Mouse (Mus musculus) heart, embryonic 14.5 days (tissue): ENCODE results near the gene Gcdh. TPM values are rescaled to one million over a fixed set of nuclear protein-coding genes. Genes with fewer than 3 reads are reported as not detected.
"Not testable (repeated sequence)": the region's sequence is repeated elsewhere in the genome, so short reads cannot be mapped to it uniquely, and the experiment has no call there.

Source experiments
- ATAC-seq: fragments of 200-750 bp; cut with Nextera tagmentation; 2 replicates; pipeline ENCODE4 v1.8.0; 2017; ENCODE audit warnings: low read depth, moderate TSS enrichment; ENCODE audit not compliant: insufficient number of reproducible peaks, insufficient read depth, low FRiP score
- H3K27ac ChIP-seq, 2 experiments: fragments of 200-500 bp in 1 of 2; fragments of 300-500 bp in 1 of 2; sonication (generic) in 1 of 2; replicated peaks in 1 of 2; 2 replicates each; pipeline ENCODE4 v1.5.1; 2012 to 2014; ENCODE audit warnings: low read depth in 2 of 2, low read length in 2 of 2, control low read depth in 1 of 2, mild to moderate bottlenecking in 1 of 2, mixed read lengths in 1 of 2; ENCODE audit not compliant: control insufficient read depth in 1 of 2, insufficient read depth in 1 of 2
- H3K27me3 ChIP-seq: fragments of 300-500 bp; sonication (generic); 2 replicates; pipeline ENCODE4 v1.6.1; 2014; ENCODE audit warnings: mild to moderate bottlenecking, low read length, control low read depth; ENCODE audit not compliant: control insufficient read depth, insufficient read depth
- H3K36me3 ChIP-seq: fragments of 300-500 bp; sonication (generic); 2 replicates; pipeline ENCODE4 v1.6.1; 2014; ENCODE audit warnings: mild to moderate bottlenecking, control low read depth, low read length, mixed read lengths; ENCODE audit not compliant: control insufficient read depth, insufficient read depth
- H3K4me1 ChIP-seq, 2 experiments: fragments of 200-500 bp in 1 of 2; fragments of 300-500 bp in 1 of 2; sonication (generic) in 1 of 2; 2 replicates each; pipeline ENCODE4 v1.6.1; 2012 to 2014; ENCODE audit warnings: low read length in 2 of 2, control low read depth in 1 of 2, mixed read lengths in 1 of 2; ENCODE audit not compliant: control insufficient read depth in 2 of 2, insufficient read depth in 2 of 2
- H3K4me2 ChIP-seq: fragments of 300-500 bp; sonication (generic); 2 replicates; pipeline ENCODE4 v1.6.1; 2014; ENCODE audit warnings: mild to moderate bottlenecking, low read length
- H3K4me3 ChIP-seq, 2 experiments: fragments of 200-500 bp in 1 of 2; fragments of 300-500 bp in 1 of 2; sonication (generic) in 1 of 2; 2 replicates each; pipeline ENCODE4 v1.5.1; 2012 to 2014; ENCODE audit warnings: low read length in 2 of 2, mild to moderate bottlenecking in 2 of 2, control low read depth in 1 of 2, low read depth in 1 of 2, moderate library complexity in 1 of 2; ENCODE audit not compliant: control insufficient read depth in 1 of 2, insufficient read depth in 1 of 2
- H3K9ac ChIP-seq: fragments of 300-500 bp; sonication (generic); 2 replicates; pipeline ENCODE4 v1.6.1; 2014; ENCODE audit warnings: mild to moderate bottlenecking, low read length
- H3K9me3 ChIP-seq: fragments of 300-500 bp; sonication (generic); 2 replicates; pipeline ENCODE4 v1.6.1; 2016; ENCODE audit warnings: low read length, control low read depth; ENCODE audit not compliant: control insufficient read depth
- WGBS: fragments of 180-500 bp; shearing (Covaris S2); extraction: QIAGEN DNeasy Blood & Tissue Kit; methylation state at CpG from one replicate; pipeline ENCODE4 v1.1.7; 2014; 5-methylcytosine and 5-hydroxymethylcytosine counted together
- polyA plus RNA-seq: library from polyadenylated mRNA; unstranded; fragments of >200 nt; fragmentation: Nextera tagmentation; extraction: Ambion mirVana; gene quantifications from 2 replicates; pipeline ENCODE4 v1.2.1, GENCODE M21; 2014

Gene Gcdh
- polyA plus RNA-seq, 1 experiment from 2014 or later = 34.0 TPM

DNA sequence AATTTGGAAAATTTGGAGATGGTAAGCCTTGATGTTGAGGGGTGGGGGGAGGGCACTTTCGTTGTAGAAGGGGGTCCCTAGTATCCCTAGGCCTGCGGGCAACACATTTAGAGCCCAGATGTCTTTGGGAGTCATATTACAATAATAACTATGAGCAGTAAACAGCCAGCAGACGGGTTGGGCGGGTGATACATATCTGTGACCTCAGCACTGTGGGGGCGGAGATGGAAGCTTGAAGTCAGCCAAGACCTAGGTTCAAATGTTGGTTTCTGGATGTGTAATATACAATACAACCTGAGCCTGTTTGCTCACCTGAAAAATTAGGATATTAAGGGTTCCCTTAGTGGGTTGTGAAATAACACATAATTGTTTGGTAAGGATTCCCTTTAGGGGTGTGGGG lies 16.2 kb upstream of the Gcdh start:
- no peak for ATAC-seq
- H3K27ac ChIP-seq = no peak overlapping the region
- H3K4me3 ChIP-seq = no peak overlapping the region
- no peak overlapping the region for H3K4me2 ChIP-seq
- H3K9ac ChIP-seq = no peak overlapping the region
- H3K9me3 ChIP-seq = peaks cover 5% of the 10 kb centered on the region
- WGBS = 79% methylated on average over 5 of the region's 5 CpGs
- H3K27me3 ChIP-seq = peaks cover 50% of the 10 kb centered on the region
- H3K36me3 ChIP-seq = no peaks in the 10 kb centered on the region
- peaks cover 4 to 11% of the 10 kb centered on the region in 2 experiments; a peak in 2 of 4 replicates for H3K4me1 ChIP-seq

- peaks cover 4 to 11% of the 10 kb centered on the region in 2 experiments; a peak in 2 of 4 replicates for H3K4me1 ChIP-seq
- H3K4me3 ChIP-seq = peak overlapping the region; percentile 48 to 51
- 49% methylated on average over 20 of the region's 20 CpGs for WGBS
- H3K27me3 ChIP-seq = peaks cover 54% of the 10 kb centered on the region
- H3K4me2 ChIP-seq = peak overlapping the region; percentile 94
- no peak overlapping the region for H3K27ac ChIP-seq
- no peak; the same call in 1 of the 2 replicates for ATAC-seq
- peak overlapping the region; percentile 75 for H3K9ac ChIP-seq
- H3K36me3 ChIP-seq = no peaks in the 10 kb centered on the region
- H3K9me3 ChIP-seq = peaks cover 4% of the 10 kb centered on the region
Observed at GRCm38 (mm10) chr8:84909162-84909767, 15.5 kb upstream of the Gcdh start.

- H3K36me3 ChIP-seq = no peaks in the 10 kb centered on the region
- H3K4me1 ChIP-seq = peaks cover 4 to 11% of the 10 kb centered on the region in 2 experiments; a peak in 3 of 4 replicates
- H3K4me2 ChIP-seq = peak within 1 kb of the TSS; percentile 94
- peak; percentile 88 for ATAC-seq
- no peak within 1 kb of the TSS; a peak in 1 of 4 replicates for H3K27ac ChIP-seq
- WGBS = under 1% methylated on average over 44 of the region's 45 CpGs
- H3K27me3 ChIP-seq = peaks cover 50% of the 10 kb centered on the region
- peak within 1 kb of the TSS; percentile 48 to 51 for H3K4me3 ChIP-seq
- peak within 1 kb of the TSS; percentile 75 for H3K9ac ChIP-seq
- H3K9me3 ChIP-seq = no peaks in the 10 kb centered on the region
Observed at GRCm38 (mm10) chr8:84908421-84909161, 14.9 kb upstream of the Gcdh start, which contains the start of gene Dnase2a. TSS of gene Dnase2a (plus strand) at chr8:84908560.

GRCm38 (mm10) chr8:84907979-84908378 lies 14.3 kb upstream of the Gcdh start:
- WGBS = 30% methylated on average over 6 of the region's 7 CpGs
- not testable (repeated sequence) for H3K9me3 ChIP-seq, H3K27ac ChIP-seq, H3K36me3 ChIP-seq, ATAC-seq
- Histone ChIP-seq H3K4me1 (peaks cover 5 to 11% of the 10 kb centered on the region in 2 experiments; a peak in 3 of 4 replicates), H3K9ac (peak overlapping the region; percentile 48; the same call in 1 of the 2 replicates), H3K27me3 (peaks cover 44% of the 10 kb centered on the region), H3K4me2 (peak overlapping the region; percentile 94), H3K4me3 (peak overlapping the region; percentile 21 to 51)

DNA sequence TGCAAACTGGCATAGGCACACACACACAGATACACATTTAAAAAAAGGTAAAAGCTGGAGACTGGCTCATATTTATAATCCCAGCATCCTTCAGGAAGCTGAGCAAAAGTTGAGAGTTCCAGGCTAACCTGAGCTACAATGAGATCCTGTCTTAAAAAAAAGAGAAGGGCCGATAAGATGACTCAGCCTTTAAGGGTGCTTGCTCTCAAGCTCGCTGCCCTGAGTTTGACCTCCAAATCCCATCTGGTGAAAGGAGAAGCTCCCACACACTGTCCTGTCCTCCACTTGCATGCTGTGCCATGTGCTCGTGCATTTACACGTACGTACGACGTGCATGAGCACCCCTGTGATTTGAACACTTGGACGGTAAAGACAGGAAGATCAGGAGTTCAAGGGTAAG lies 13.8 kb upstream of the Gcdh start:
- no peak overlapping the region for H3K4me2 ChIP-seq
- ATAC-seq = no peak
- H3K9me3 ChIP-seq = no peaks in the 10 kb centered on the region
- no peaks in the 10 kb centered on the region for H3K36me3 ChIP-seq
- no peak overlapping the region for H3K27ac ChIP-seq
- no peak overlapping the region for H3K9ac ChIP-seq
- peaks cover 5 to 7% of the 10 kb centered on the region in 2 experiments; a peak in 2 of 4 replicates for H3K4me1 ChIP-seq
- H3K4me3 ChIP-seq = no peak overlapping the region
- H3K27me3 ChIP-seq = peaks cover 39% of the 10 kb centered on the region
- WGBS = 70% methylated on average over 8 of the region's 8 CpGs

GRCm38 (mm10) chr8:84907037-84907436 lies 13.3 kb upstream of the Gcdh start:
- WGBS = 91% methylated on average over 9 of the region's 9 CpGs
- H3K27me3 ChIP-seq = peaks cover 37% of the 10 kb centered on the region
- H3K9ac ChIP-seq = no peak overlapping the region
- H3K4me2 ChIP-seq = no peak overlapping the region
- no peaks in the 10 kb centered on the region for H3K36me3 ChIP-seq
- no peak overlapping the region for H3K27ac ChIP-seq
- H3K4me1 ChIP-seq = peaks cover 5% of the 10 kb centered on the region in 2 experiments; a peak in 2 of 4 replicates
- no peak for ATAC-seq
- no peaks in the 10 kb centered on the region for H3K9me3 ChIP-seq
- H3K4me3 ChIP-seq = no peak overlapping the region

GRCm38 (mm10) chr8:84904351-84904750 lies 10.6 kb upstream of the Gcdh start:
- 87% methylated on average over 7 of the region's 7 CpGs for WGBS
- H3K4me1 ChIP-seq = peaks cover 5 to 7% of the 10 kb centered on the region in 2 experiments; a peak in 2 of 4 replicates

More at GRCm38 (mm10) chr8:84904351-84904750, 10.6 kb upstream of the Gcdh start:
- H3K4me3 ChIP-seq = no peak overlapping the region
- H3K27me3 ChIP-seq = peaks cover 17% of the 10 kb centered on the region
- ATAC-seq = no peak
- H3K27ac ChIP-seq = no peak overlapping the region
- no peaks in the 10 kb centered on the region for H3K9me3 ChIP-seq
- no peak overlapping the region for H3K4me2 ChIP-seq
- no peaks in the 10 kb centered on the region for H3K36me3 ChIP-seq
- no peak overlapping the region for H3K9ac ChIP-seq
